Mouse (Mus musculus): ENCODE measurements around the gene Tbx10.

GRCm38 (mm10) chr19:3991562-3991961, 990 bp upstream of the Tbx10 start:
- TF ChIP-seq CTCF (conservative IDR thresholded peaks at IDR 0.05; ENCODE audit: low read length) (no peak), POU5F1 (IDR thresholded peaks at IDR 0.05; ENCODE audit: borderline replicate concordance, low read length) (no peak)

Measured in E14TG2a.4 (cell line).